Mouse (Mus musculus) embryonic fibroblast, embryonic 13.5 days (primary cell): ENCODE data around the gene Gm10320.

ENCODE experiments used
- CTCF ChIP-seq: IDR thresholded peaks from 2 replicates; pipeline ENCODE4 v1.5.1; 2011; ENCODE audit warnings: mild to moderate bottlenecking, control low read depth, low read length, moderate library complexity, borderline replicate concordance; ENCODE audit not compliant: insufficient read depth
- POLR2A ChIP-seq: IDR thresholded peaks from 2 replicates; pipeline ENCODE4 v1.6.1; 2011; ENCODE audit warnings: low read depth, mild to moderate bottlenecking, control low read depth, low read length, moderate library complexity

DNA sequence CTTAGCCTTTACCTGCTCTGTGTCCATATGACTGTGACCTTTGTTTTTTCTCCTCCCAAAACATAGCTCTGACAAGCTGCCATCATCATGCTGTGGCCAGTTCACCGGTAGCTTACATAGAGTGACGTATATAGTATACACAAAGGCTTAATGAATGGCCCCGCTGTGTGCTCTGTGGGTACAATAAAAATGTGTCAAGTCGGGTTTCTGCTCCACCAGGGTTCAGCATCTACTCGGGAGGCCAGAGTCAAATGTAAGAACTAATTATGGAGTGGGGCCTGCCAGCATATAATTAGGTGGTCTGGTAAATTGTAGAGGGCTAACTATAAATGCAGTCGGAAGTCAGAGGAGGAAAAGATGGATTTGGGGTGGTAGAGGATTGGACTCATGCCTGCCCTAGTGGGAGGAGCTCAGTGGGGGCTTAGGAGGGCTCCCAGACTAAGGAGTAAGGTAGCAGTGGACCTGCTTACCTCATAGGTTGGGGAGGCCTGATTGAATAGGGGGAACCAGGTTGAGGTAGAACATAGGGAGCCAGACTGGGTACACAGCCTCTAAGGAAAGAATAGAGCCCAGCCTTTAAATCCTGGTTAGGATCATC is 32.0 kb upstream of the Gm10320 start:
- TF ChIP-seq CTCF (no peak), POLR2A (no peak)
